Mouse (Mus musculus) stomach, postnatal 0 days (tissue): ENCODE results near the gene Ptpa. TPM values are rescaled to one million over a fixed set of nuclear protein-coding genes. Genes with fewer than 3 reads are reported as not detected.

ENCODE experiments used
- ATAC-seq: fragments of 200-750 bp; cut with Nextera tagmentation; 2 replicates; pipeline ENCODE4 v1.8.0; 2017; ENCODE audit not compliant: low FRiP score, low TSS enrichment
- DNase-seq: peaks from one replicate; pipeline ENCODE4 v3.0.0-alpha.2; 2016; ENCODE audit warnings: low spot score
- H3K27ac ChIP-seq: fragments of 300-500 bp; sonication (generic); replicated peaks from 2 replicates; pipeline ENCODE4 v1.5.1; 2014; ENCODE audit warnings: mild to moderate bottlenecking, control low read depth
- H3K27me3 ChIP-seq: fragments of 300-500 bp; sonication (generic); 2 replicates; pipeline ENCODE4 v1.6.1; 2014; ENCODE audit warnings: low read length; ENCODE audit not compliant: control insufficient read depth, insufficient read depth
- H3K36me3 ChIP-seq: fragments of 300-500 bp; sonication (generic); 2 replicates; pipeline ENCODE4 v1.6.1; 2014; ENCODE audit warnings: low read length, mixed read lengths; ENCODE audit not compliant: control insufficient read depth, insufficient read depth
- H3K4me1 ChIP-seq: fragments of 300-500 bp; sonication (generic); replicated peaks from 2 replicates; pipeline ENCODE4 v1.6.1; 2014; ENCODE audit warnings: antibody characterized with exemption; ENCODE audit not compliant: control insufficient read depth, insufficient read depth
- H3K4me2 ChIP-seq: fragments of 300-500 bp; sonication (generic); replicated peaks from 2 replicates; pipeline ENCODE4 v1.6.1; 2014; ENCODE audit warnings: low read depth, mild to moderate bottlenecking, control low read depth, moderate library complexity
- H3K4me3 ChIP-seq: fragments of 300-500 bp; sonication (generic); 2 replicates; pipeline ENCODE4 v1.5.1; 2014; ENCODE audit warnings: low read depth, low read length, control low read depth
- H3K9ac ChIP-seq: fragments of 300-500 bp; sonication (generic); 2 replicates; pipeline ENCODE4 v1.6.1; 2014; ENCODE audit warnings: mild to moderate bottlenecking, low read length, control low read depth, mixed read lengths
- H3K9me3 ChIP-seq: fragments of 300-500 bp; sonication (generic); 2 replicates; pipeline ENCODE4 v1.6.1; 2016; ENCODE audit warnings: low read length; ENCODE audit not compliant: control insufficient read depth
- CTCF ChIP-seq: IDR thresholded peaks from 2 replicates; pipeline ENCODE4 v1.5.1; 2016; ENCODE audit warnings: antibody characterized with exemption, low read depth, mild to moderate bottlenecking, moderate library complexity
- EP300 ChIP-seq: optimal IDR thresholded peaks from 2 replicates; pipeline ENCODE3; 2016; ENCODE audit warnings: antibody characterized with exemption
- WGBS: fragments of 180-500 bp; shearing (Covaris S2); extraction: QIAGEN DNeasy Blood & Tissue Kit; methylation state at CpG from one replicate; pipeline ENCODE4 v1.1.7; 2014; 5-methylcytosine and 5-hydroxymethylcytosine counted together
- microRNA-seq: library from miRNA; unstranded; fragments of <30 nt; microRNA quantifications from one replicate; pipeline ENCODE4, GENCODE M21; 2016
- polyA plus RNA-seq: library from polyadenylated mRNA; unstranded; fragments of >200 nt; fragmentation: Nextera tagmentation; extraction: Ambion mirVana; gene quantifications from 2 replicates; pipeline ENCODE4 v1.2.1, GENCODE M21; 2015

Ptpa gene
- polyA plus RNA-seq, 1 experiment from 2014 or later: 76.6 TPM

GRCm38 (mm10) chr2:30495909-30496861, 80.3 kb downstream of the Ptpa start:
- Histone ChIP-seq H3K36me3 (no peaks in the 10 kb centered on the region), H3K9ac (peak overlapping the region; percentile 35; the same call in 1 of the 2 replicates), H3K27me3 (no peaks in the 10 kb centered on the region), H3K4me2 (peak overlapping the region; percentile 60), H3K27ac (no peak overlapping the region), H3K4me1 (peaks cover 4% of the 10 kb centered on the region; the same call in 1 of the 2 replicates), H3K4me3 (peak overlapping the region; percentile 29), H3K9me3 (no peaks in the 10 kb centered on the region)
- TF ChIP-seq CTCF: 0 out of 2 replicates have a peak, but pooled peaks have one; percentile 8
- TF ChIP-seq EP300: no peak
- ATAC-seq (peak; percentile 94), DNase-seq (peak; percentile 79)
- 21% methylated on average over 22 of the region's 22 CpGs for WGBS

Small RNA genes lying within 50 kb of the gene (microRNA-seq; reads per million reads assigned to microRNA genes)
- gene Gm47292: not detected

Other genes with a start within 250 kb of the Ptpa start
- gene Endog, start 244.5 kb upstream of the Ptpa start, polyA plus RNA-seq: 35.3 and 41.2 TPM in 2 replicates
- gene Spout1, start 237.6 kb upstream of the Ptpa start, polyA plus RNA-seq: 23.9 and 24.0 TPM in 2 replicates
- gene Kyat1, start 210.2 kb upstream of the Ptpa start, polyA plus RNA-seq: 81.2 and 89.3 TPM in 2 replicates
- gene Lrrc8a, start 178.3 kb upstream of the Ptpa start, polyA plus RNA-seq: 30.3 and 31.7 TPM in 2 replicates
- gene Gm28035, start 175.5 kb upstream of the Ptpa start, polyA plus RNA-seq: 0.05 and 0.11 TPM in 2 replicates
- gene Phyhd1, start 149.8 kb upstream of the Ptpa start, polyA plus RNA-seq: 5.8 and 7.1 TPM in 2 replicates
- gene Gm28038, start 135.0 kb upstream of the Ptpa start, polyA plus RNA-seq: not detected in 2 replicates
- gene Dolk, start 129.7 kb upstream of the Ptpa start, polyA plus RNA-seq: 21.1 and 21.9 TPM in 2 replicates
- 8.5 and 9.9 TPM in 2 replicates for gene Nup188, start 129.6 kb upstream of the Ptpa start, polyA plus RNA-seq
- 84.9 and 102 TPM in 2 replicates for gene Sh3glb2, start 56.7 kb upstream of the Ptpa start, polyA plus RNA-seq
- 16.8 and 17.8 TPM in 2 replicates for gene Miga2, start 51.8 kb upstream of the Ptpa start, polyA plus RNA-seq
- 29.8 and 32.9 TPM in 2 replicates for gene Dolpp1, start 23.8 kb upstream of the Ptpa start, polyA plus RNA-seq
- gene Crat, start 226 bp upstream of the Ptpa start, polyA plus RNA-seq: 22.0 and 25.9 TPM in 2 replicates
- 1.8 and 4.4 TPM in 2 replicates for gene Ier5l, start 58.2 kb downstream of the Ptpa start, polyA plus RNA-seq
- gene Cstad, start 179.0 kb downstream of the Ptpa start, polyA plus RNA-seq: 0.57 and 0.63 TPM in 2 replicates